Mouse (Mus musculus) heart, embryonic 12.5 days (tissue): ENCODE results near the gene Gm17535. TPM values are rescaled to one million over a fixed set of nuclear protein-coding genes. Genes with fewer than 3 reads are reported as not detected.
"Not testable (repeated sequence)": the region's sequence is repeated elsewhere in the genome, so short reads cannot be mapped to it uniquely, and the experiment has no call there.

Source experiments
- ATAC-seq: fragments of 200-750 bp; cut with Nextera tagmentation; 2 replicates; pipeline ENCODE4 v1.8.0; 2017; ENCODE audit warnings: moderate TSS enrichment, moderate library complexity; ENCODE audit not compliant: insufficient number of reproducible peaks, low FRiP score
- H3K27ac ChIP-seq: fragments of 300-500 bp; sonication (generic); 2 replicates; pipeline ENCODE4 v1.5.1; 2016; ENCODE audit warnings: mild to moderate bottlenecking, moderate library complexity; ENCODE audit not compliant: poor library complexity, severe bottlenecking
- H3K27me3 ChIP-seq: fragments of 300-500 bp; sonication (generic); replicated peaks from 2 replicates; pipeline ENCODE4 v1.6.1; 2016; ENCODE audit warnings: mild to moderate bottlenecking, moderate library complexity
- H3K36me3 ChIP-seq: fragments of 300-500 bp; sonication (generic); 2 replicates; pipeline ENCODE4 v1.6.1; 2016; ENCODE audit warnings: mild to moderate bottlenecking, moderate library complexity
- H3K4me1 ChIP-seq: fragments of 300-500 bp; sonication (generic); replicated peaks from 2 replicates; pipeline ENCODE4 v1.6.1; 2016; ENCODE audit warnings: mild to moderate bottlenecking
- H3K4me2 ChIP-seq: fragments of 300-500 bp; sonication (generic); 2 replicates; pipeline ENCODE4 v1.6.1; 2016; ENCODE audit warnings: mild to moderate bottlenecking, moderate library complexity
- H3K4me3 ChIP-seq: fragments of 300-500 bp; sonication (generic); 2 replicates; pipeline ENCODE4 v1.5.1; 2016; ENCODE audit warnings: mild to moderate bottlenecking
- H3K9ac ChIP-seq: fragments of 300-500 bp; sonication (generic); 2 replicates; pipeline ENCODE4 v1.6.1; 2016; ENCODE audit warnings: mild to moderate bottlenecking, moderate library complexity
- H3K9me3 ChIP-seq: fragments of 300-500 bp; sonication (generic); replicated peaks from 2 replicates; pipeline ENCODE4 v1.6.1; 2016; ENCODE audit warnings: mild to moderate bottlenecking, moderate library complexity
- WGBS: fragments of 180-500 bp; shearing (Covaris S2); methylation state at CpG from one replicate; pipeline ENCODE4 v1.1.7; 2016; 5-methylcytosine and 5-hydroxymethylcytosine counted together
- polyA plus RNA-seq: library from polyadenylated mRNA; unstranded; fragments of >200 nt; fragmentation: Nextera tagmentation; extraction: Ambion mirVana; gene quantifications from 2 replicates; pipeline ENCODE4 v1.2.1, GENCODE M21; 2016

Gene Gm17535
- not detected in 2 replicates for polyA plus RNA-seq

DNA sequence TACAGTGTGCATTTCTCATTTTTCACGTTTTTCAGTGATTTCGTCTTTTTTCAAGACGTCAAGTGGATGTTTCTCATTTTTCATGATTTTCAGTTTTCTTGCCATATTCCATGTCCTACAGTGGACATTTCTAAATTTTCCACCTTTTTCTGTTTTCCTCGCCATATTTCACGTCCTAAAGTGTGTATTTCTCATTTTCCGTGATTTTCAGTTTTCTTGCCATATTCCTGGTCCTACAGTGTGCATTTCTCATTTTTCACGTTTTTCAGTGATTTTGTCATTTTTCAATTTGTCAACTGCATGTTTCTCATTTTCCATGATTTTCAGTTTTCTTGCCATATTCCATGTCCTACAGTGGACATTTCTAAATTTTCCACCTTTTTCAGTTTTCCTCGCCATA, at the start of gene Gm17535:
TSS of gene Gm17535 (plus strand) at position 301 of the 400 bp plus-strand sequence.
- not testable (repeated sequence) for H3K4me3 ChIP-seq, H3K4me2 ChIP-seq, ATAC-seq, H3K9me3 ChIP-seq, H3K9ac ChIP-seq, H3K36me3 ChIP-seq, H3K27me3 ChIP-seq, H3K4me1 ChIP-seq, H3K27ac ChIP-seq
- WGBS, result 32% methylated on average over 1 of the region's 8 CpGs

DNA sequence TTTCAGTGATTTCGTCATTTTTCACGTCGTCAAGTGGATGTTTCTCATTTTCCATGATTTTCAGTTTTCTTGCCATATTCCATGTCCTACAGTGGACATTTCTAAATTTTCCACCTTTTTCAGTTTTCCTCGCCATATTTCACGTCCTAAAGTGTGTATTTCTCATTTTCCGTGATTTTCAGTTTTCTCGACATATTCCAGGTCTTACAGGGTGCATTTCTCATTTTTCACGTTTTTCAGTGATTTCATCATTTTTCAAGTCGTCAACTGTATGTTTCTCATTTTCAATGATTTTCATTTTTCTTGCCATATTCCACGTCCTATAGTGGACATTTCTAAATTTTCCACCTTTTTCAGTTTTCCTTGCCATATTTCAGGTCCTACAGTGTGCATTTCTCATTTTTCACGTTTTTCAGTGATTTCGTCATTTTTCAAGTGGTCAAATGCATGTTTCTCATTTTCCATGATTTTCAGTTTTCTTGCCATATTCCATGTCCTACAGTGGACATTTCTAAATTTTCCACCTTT, 33.9 kb upstream of the Gm17535 start, which contains the start of gene Gm10722:
TSS of gene Gm10722 (plus strand) at position 478 of the 528 bp plus-strand sequence.
- 66% methylated on average over 12 of the region's 12 CpGs for WGBS
- not testable (repeated sequence) for H3K9me3 ChIP-seq, H3K27ac ChIP-seq, H3K4me3 ChIP-seq, H3K36me3 ChIP-seq, H3K27me3 ChIP-seq, H3K4me2 ChIP-seq, H3K4me1 ChIP-seq, ATAC-seq, H3K9ac ChIP-seq

DNA sequence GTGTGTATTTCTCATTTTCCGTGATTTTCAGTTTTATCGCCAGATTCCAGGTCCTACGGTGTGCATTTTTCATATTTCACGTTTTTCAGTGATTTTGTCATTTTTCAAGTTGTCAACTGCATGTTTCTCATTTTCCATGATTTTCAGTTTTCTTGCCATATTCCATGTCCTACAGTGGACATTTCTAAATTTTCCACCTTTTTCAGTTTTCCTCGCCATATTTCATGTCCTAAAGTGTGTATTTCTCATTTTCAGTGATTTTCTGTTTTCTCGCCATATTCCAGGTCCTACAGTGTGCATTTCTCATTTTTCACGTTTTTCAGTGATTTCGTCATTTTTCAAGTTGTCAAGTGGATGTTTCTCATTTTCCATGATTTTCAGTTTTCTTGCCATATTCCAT, 33.4 kb upstream of the Gm17535 start:
- not testable (repeated sequence) for H3K9ac ChIP-seq, H3K27me3 ChIP-seq, H3K9me3 ChIP-seq, H3K36me3 ChIP-seq, ATAC-seq, H3K4me1 ChIP-seq, H3K27ac ChIP-seq, H3K4me3 ChIP-seq, H3K4me2 ChIP-seq
- 61% methylated on average over 8 of the region's 8 CpGs for WGBS

DNA sequence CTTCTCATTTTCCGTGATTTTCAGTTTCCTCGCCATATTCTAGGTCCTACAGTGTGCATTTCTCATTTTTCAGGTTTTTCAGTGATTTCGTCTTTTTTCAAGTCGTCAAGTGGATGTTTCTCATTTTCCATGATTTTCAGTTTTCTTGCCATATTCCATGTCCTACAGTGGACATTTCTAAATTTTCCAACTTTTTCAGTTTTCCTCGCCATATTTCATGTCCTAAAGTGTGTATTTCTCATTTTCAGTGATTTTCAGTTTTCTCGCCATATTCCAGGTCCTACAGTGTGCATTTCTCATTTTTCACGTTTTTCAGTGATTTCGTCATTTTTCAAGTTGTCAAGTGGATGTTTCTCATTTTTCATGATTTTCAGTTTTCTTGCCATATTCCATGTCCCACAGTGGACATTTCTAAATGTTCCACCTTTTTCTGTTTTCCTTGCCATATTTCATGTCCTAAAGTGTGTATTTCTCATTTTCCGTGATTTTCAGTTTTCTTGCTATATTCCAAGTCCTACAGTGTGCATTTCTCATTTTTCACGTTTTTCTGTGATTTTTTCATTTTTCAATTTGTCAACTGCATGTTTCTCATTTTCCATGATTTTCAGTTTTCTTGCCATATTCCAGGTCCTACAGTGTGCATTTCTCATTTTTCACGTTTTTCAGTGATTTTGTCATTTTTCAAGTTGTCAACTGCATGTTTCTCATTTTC, 32.3 kb upstream of the Gm17535 start:
- ATAC-seq, result peak; percentile 86
- H3K4me2 ChIP-seq, H3K9ac ChIP-seq, H3K9me3 ChIP-seq, H3K4me3 ChIP-seq, H3K4me1 ChIP-seq, H3K36me3 ChIP-seq, H3K27me3 ChIP-seq: not testable (repeated sequence)
- 0 out of 2 replicates have a peak overlapping the region, but pooled peaks have one; percentile 0 for H3K27ac ChIP-seq
- 64% methylated on average over 9 of the region's 11 CpGs for WGBS

DNA sequence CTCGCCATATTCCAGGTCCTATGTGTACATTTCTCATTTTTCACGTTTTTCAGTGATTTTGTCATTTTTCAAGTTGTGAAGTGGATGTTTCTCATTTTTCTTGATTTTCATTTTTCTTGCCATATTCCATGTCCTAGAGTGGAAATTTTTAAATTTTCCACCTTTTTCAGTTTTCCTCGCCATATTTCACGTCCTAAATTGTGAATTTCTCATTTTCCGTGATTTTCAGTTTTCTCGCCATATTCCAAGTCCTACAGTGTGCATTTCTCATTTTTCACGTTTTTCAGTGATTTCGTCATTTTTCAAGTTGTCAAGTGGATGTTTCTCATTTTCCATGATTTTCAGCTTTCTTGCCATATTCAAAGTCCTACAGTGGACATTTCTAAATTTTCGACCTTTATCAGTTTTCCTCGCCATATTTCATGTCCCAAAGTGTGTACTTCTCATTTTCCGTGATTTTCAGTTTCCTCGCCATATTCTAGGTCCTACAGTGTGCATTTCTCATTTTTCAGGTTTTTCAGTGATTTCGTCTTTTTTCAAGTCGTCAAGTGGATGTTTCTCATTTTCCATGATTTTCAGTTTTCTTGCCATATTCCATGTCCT, 31.5 kb upstream of the Gm17535 start, which contains the start of gene Gm11168:
TSS of gene Gm11168 (plus strand) at position 553 of the 603 bp plus-strand sequence.
- WGBS, result 69% methylated on average over 6 of the region's 14 CpGs
- H3K9me3 ChIP-seq, H3K4me1 ChIP-seq, H3K4me2 ChIP-seq, H3K4me3 ChIP-seq, ATAC-seq, H3K27me3 ChIP-seq, H3K9ac ChIP-seq, H3K36me3 ChIP-seq: not testable (repeated sequence)
- H3K27ac ChIP-seq, result 0 out of 2 replicates have a peak within 1 kb of the TSS, but pooled peaks have one; percentile 0

DNA sequence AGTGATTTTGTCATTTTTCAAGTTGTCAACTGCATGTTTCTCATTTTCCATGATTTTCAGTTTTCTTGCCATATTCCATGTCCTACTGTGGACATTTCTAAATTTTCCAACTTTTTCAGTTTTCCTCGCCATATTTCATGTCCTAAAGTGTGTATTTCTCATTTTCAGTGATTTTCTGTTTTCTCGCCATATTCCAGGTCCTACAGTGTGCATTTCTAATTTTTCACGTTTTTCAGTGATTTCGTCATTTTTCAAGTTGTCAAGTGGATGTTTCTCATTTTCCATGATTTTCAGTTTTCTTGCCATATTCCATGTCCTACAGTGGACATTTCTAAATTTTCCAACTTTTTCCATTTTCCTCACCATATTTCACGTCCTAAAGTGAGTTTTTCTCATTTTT, 28.2 kb upstream of the Gm17535 start:
- H3K36me3 ChIP-seq, H3K9me3 ChIP-seq, ATAC-seq, H3K4me1 ChIP-seq, H3K4me3 ChIP-seq, H3K27me3 ChIP-seq, H3K4me2 ChIP-seq, H3K27ac ChIP-seq, H3K9ac ChIP-seq: not testable (repeated sequence)
- WGBS, result 76% methylated on average over 1 of the region's 5 CpGs

DNA sequence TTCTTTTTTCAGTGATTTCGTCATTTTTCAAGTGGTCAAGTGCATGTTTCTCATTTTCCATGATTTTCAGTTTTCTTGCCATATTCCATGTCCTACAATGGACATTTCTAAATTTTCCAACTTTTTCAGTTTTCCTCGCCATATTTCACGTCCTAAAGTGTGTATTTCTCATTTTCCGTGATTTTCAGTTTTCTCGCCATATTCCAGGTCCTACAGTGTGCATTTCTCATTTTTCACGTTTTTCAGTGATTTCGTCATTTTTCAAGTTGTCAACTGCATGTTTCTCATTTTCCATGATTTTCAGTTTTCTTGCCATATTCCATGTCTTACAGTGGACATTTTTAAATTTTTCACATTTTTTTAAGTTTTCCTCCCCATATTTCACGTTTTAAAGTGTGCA, 27.8 kb upstream of the Gm17535 start:
- ATAC-seq, result peak; percentile 79
- not testable (repeated sequence) for H3K27ac ChIP-seq, H3K9me3 ChIP-seq, H3K9ac ChIP-seq, H3K27me3 ChIP-seq, H3K4me2 ChIP-seq, H3K36me3 ChIP-seq, H3K4me1 ChIP-seq, H3K4me3 ChIP-seq
- 66% methylated on average over 8 of the region's 8 CpGs for WGBS

DNA sequence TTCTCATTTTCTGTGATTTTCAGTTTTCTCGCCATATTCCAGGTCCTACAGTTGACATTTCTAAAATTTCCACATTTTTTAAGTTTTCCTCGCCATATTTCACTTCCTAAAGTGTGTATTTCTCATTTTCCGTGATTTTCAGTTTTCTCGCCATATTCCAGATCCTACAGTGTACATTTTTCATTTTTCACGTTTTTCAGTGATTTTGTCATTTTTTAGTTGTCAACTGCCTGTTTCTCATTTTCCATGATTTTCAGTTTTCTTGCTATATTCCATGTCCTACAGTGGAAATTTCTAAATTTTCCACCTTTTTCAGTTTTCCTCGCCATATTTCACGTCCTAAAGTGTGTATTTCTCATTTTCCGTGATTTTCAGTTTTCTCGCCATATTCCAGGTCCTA, 27.1 kb upstream of the Gm17535 start:
- H3K27me3 ChIP-seq, H3K27ac ChIP-seq, H3K4me1 ChIP-seq, H3K9ac ChIP-seq, H3K36me3 ChIP-seq, ATAC-seq, H3K9me3 ChIP-seq, H3K4me3 ChIP-seq, H3K4me2 ChIP-seq: not testable (repeated sequence)
- 76% methylated on average over 8 of the region's 9 CpGs for WGBS

DNA sequence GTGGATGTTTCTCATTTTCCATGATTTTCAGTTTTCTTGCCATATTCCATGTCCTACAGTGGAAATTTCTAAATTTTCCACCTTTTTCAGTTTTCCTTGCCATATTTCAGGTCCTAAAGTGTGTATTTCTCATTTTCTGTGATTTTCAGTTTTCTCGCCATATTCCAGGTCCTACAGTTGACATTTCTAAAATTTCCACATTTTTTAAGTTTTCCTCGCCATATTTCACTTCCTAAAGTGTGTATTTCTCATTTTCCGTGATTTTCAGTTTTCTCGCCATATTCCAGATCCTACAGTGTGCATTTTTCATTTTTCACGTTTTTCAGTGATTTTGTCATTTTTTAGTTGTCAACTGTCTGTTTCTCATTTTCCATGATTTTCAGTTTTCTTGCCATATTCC, 25.1 kb upstream of the Gm17535 start:
- H3K27me3 ChIP-seq, result not testable (repeated sequence)
- WGBS, result no CpG with 5 or more reads among the region's 5 CpGs

DNA sequence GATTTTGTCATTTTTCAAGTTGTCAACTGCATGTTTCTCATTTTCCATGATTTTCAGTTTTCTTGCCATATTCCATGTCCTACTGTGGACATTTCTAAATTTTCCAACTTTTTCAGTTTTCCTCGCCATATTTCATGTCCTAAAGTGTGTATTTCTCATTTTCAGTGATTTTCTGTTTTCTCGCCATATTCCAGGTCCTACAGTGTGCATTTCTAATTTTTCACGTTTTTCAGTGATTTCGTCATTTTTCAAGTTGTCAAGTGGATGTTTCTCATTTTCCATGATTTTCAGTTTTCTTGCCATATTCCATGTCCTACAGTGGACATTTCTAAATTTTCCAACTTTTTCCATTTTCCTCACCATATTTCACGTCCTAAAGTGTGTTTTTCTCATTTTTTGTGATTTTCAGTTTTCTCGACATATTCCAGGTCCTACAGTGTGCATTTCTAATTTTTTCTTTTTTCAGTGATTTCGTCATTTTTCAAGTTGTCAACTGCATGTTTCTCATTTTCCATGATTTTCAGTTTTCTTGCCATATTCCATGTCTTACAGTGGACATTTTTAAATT, 22.3 kb upstream of the Gm17535 start:
- H3K4me1 ChIP-seq, H3K4me2 ChIP-seq, H3K27ac ChIP-seq, ATAC-seq, H3K9me3 ChIP-seq, H3K9ac ChIP-seq, H3K4me3 ChIP-seq, H3K27me3 ChIP-seq, H3K36me3 ChIP-seq: not testable (repeated sequence)
- WGBS, result 84% methylated on average over 3 of the region's 7 CpGs

More for the DNA sequence above, 25.1 kb upstream of the Gm17535 start:
- H3K4me3 ChIP-seq, H3K9ac ChIP-seq, H3K27ac ChIP-seq, H3K36me3 ChIP-seq, H3K4me2 ChIP-seq, H3K9me3 ChIP-seq, H3K4me1 ChIP-seq: not testable (repeated sequence)
- ATAC-seq, result peak; percentile 37

DNA sequence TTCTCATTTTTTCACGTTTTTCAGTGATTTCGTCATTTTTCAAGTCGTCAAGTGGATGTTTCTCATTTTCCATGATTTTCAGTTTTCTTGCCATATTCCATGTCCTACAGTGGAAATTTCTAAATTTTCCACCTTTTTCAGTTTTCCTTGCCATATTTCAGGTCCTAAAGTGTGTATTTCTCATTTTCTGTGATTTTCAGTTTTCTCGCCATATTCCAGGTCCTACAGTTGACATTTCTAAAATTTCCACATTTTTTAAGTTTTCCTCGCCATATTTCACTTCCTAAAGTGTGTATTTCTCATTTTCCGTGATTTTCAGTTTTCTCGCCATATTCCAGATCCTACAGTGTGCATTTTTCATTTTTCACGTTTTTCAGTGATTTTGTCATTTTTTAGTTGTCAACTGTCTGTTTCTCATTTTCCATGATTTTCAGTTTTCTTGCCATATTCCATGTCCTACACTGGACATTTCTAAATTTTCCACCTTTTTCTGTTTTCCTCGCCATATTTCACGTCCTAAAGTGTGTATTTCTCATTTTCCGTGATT, 21.6 kb upstream of the Gm17535 start, which contains the start of gene Gm10721:
TSS of gene Gm10721 (plus strand) at position 408 of the 547 bp plus-strand sequence.
- not testable (repeated sequence) for H3K36me3 ChIP-seq, H3K27ac ChIP-seq, H3K9ac ChIP-seq, H3K9me3 ChIP-seq, H3K4me2 ChIP-seq, H3K4me3 ChIP-seq, H3K27me3 ChIP-seq, H3K4me1 ChIP-seq
- peak; percentile 63 for ATAC-seq
- no CpG with 5 or more reads among the region's 11 CpGs for WGBS
